Mouse (Mus musculus) CH12.LX (cell line): ENCODE data around the gene Eif4g2. TPM values are rescaled to one million over a fixed set of nuclear protein-coding genes. Genes with fewer than 3 reads are reported as not detected.

ENCODE experiments used
- DNase-seq: peaks from one replicate; pipeline ENCODE4 v3.0.0-alpha.2; 2013; ENCODE audit errors: extremely low read depth
- H3K27ac ChIP-seq: 2 replicates; pipeline ENCODE4 v1.5.1; 2012; ENCODE audit warnings: low read depth, mild to moderate bottlenecking, control low read depth, moderate library complexity; ENCODE audit not compliant: insufficient read depth
- H3K27me3 ChIP-seq: replicated peaks from 2 replicates; pipeline ENCODE3; 2012; ENCODE audit warnings: inconsistent platforms
- H3K36me3 ChIP-seq, 2 experiments: replicated peaks in 1 of 2; 2 replicates each; pipeline versions ENCODE3 to v1.6.1; 2012; ENCODE audit warnings: inconsistent platforms in 1 of 2, low read length in 1 of 2, mild to moderate bottlenecking in 1 of 2, mixed read lengths in 1 of 2, moderate library complexity in 1 of 2; ENCODE audit not compliant: control insufficient read depth in 1 of 2, insufficient read depth in 1 of 2
- H3K4me1 ChIP-seq, 2 experiments: 2 replicates each; pipeline ENCODE4 v1.6.1; 2012; ENCODE audit warnings: inconsistent platforms in 1 of 2, moderate library complexity in 1 of 2; ENCODE audit not compliant: insufficient read depth in 2 of 2, control insufficient read depth in 1 of 2
- H3K4me2 ChIP-seq: 2 replicates; pipeline ENCODE4 v1.6.1; 2012; ENCODE audit warnings: low read depth, mild to moderate bottlenecking, control low read depth; ENCODE audit not compliant: poor library complexity, insufficient read depth, severe bottlenecking
- H3K4me3 ChIP-seq, 3 experiments: fragments of 150-350 bp in 1 of 3; sonication (generic) in 1 of 3; replicated peaks in 1 of 3; 2 replicates each; pipeline versions ENCODE3 to v1.5.1; 2011 to 2012; ENCODE audit warnings: low read depth in 2 of 3, low read length in 2 of 3, mild to moderate bottlenecking in 2 of 3, moderate library complexity in 2 of 3, control low read depth in 1 of 3, improper control_type of control experiment in 1 of 3, inconsistent platforms in 1 of 3, mixed read lengths in 1 of 3; ENCODE audit not compliant: poor library complexity in 1 of 3
- H3K79me2 ChIP-seq: replicated peaks from 2 replicates; pipeline ENCODE4 v1.6.1; 2012; ENCODE audit warnings: mild to moderate bottlenecking, moderate library complexity; ENCODE audit not compliant: control insufficient read depth, poor library complexity, insufficient read depth, severe bottlenecking; ENCODE audit errors: extremely low read depth
- H3K9ac ChIP-seq: 2 replicates; pipeline ENCODE4 v1.6.1; 2012; ENCODE audit warnings: low read depth, mild to moderate bottlenecking, control low read depth, moderate library complexity; ENCODE audit not compliant: insufficient read depth
- H3K9me3 ChIP-seq: replicated peaks from 2 replicates; pipeline ENCODE3; 2012; ENCODE audit warnings: low read length, inconsistent platforms, mixed read lengths
- E2F4 ChIP-seq: IDR thresholded peaks from 2 replicates; pipeline ENCODE4 v1.6.1; 2011; ENCODE audit warnings: low read depth, low read length, improper control_type of control experiment; ENCODE audit not compliant: insufficient replicate concordance
- ELF1 ChIP-seq: IDR thresholded peaks from 2 replicates; pipeline ENCODE4 v1.6.1; 2014; ENCODE audit warnings: low read depth, mild to moderate bottlenecking, inconsistent platforms, low read length, improper control_type of control experiment
- ETS1 ChIP-seq: conservative IDR thresholded peaks from 2 replicates; pipeline ENCODE4 v1.6.1; 2012; ENCODE audit warnings: low read depth, mild to moderate bottlenecking, inconsistent platforms, low read length, improper control_type of control experiment, moderate library complexity
- IRF4 ChIP-seq: IDR thresholded peaks from 2 replicates; pipeline ENCODE4 v1.6.1; 2014; ENCODE audit warnings: low read depth, mild to moderate bottlenecking, inconsistent platforms, low read length, improper control_type of control experiment
- JUN ChIP-seq: IDR thresholded peaks from 2 replicates; pipeline ENCODE4 v1.6.1; 2011; ENCODE audit warnings: low read depth, mild to moderate bottlenecking, low read length, improper control_type of control experiment, moderate library complexity; ENCODE audit not compliant: insufficient read depth
- MAFK ChIP-seq: IDR thresholded peaks from 2 replicates; pipeline ENCODE4 v1.6.1; 2011; ENCODE audit warnings: low read length, improper control_type of control experiment; ENCODE audit not compliant: insufficient replicate concordance
- MEF2A ChIP-seq: IDR thresholded peaks from 2 replicates; pipeline ENCODE4 v1.6.1; 2014; ENCODE audit warnings: low read depth, mild to moderate bottlenecking, inconsistent platforms, low read length, improper control_type of control experiment, borderline replicate concordance
- MXI1 ChIP-seq: IDR thresholded peaks from 2 replicates; pipeline ENCODE4 v1.6.1; 2011; ENCODE audit warnings: mild to moderate bottlenecking, low read depth, low read length, improper control_type of control experiment
- MYC ChIP-seq: IDR thresholded peaks from 2 replicates; pipeline ENCODE4 v1.6.1; 2011; ENCODE audit warnings: low read depth, mild to moderate bottlenecking, improper control_type of control experiment, low read length
- NELFE ChIP-seq: IDR thresholded peaks from 2 replicates; pipeline ENCODE4 v1.6.1; 2011; ENCODE audit warnings: low read depth, low read length, improper control_type of control experiment
- NRF1 ChIP-seq: IDR thresholded peaks from 2 replicates; pipeline ENCODE4 v1.6.1; 2014; ENCODE audit warnings: low read depth, mild to moderate bottlenecking, inconsistent platforms, low read length, improper control_type of control experiment, moderate library complexity
- POLR2A ChIP-seq: IDR thresholded peaks from 2 replicates; pipeline ENCODE4 v1.6.1; 2011; ENCODE audit warnings: low read depth, mild to moderate bottlenecking, improper control_type of control experiment, low read length
- POLR2AphosphoS2 ChIP-seq: IDR thresholded peaks from 2 replicates; pipeline ENCODE4 v1.6.1; 2011; ENCODE audit warnings: low read depth, low read length, improper control_type of control experiment
- RAD21 ChIP-seq: IDR thresholded peaks from 2 replicates; pipeline ENCODE4 v1.6.1; 2011; ENCODE audit warnings: low read depth, mild to moderate bottlenecking, low read length, improper control_type of control experiment, moderate library complexity
- SIN3A ChIP-seq: IDR thresholded peaks from 2 replicates; pipeline ENCODE4 v1.6.1; 2012; ENCODE audit warnings: low read length, improper control_type of control experiment, inconsistent platforms
- TBP ChIP-seq: conservative IDR thresholded peaks from 2 replicates; pipeline ENCODE4 v1.6.1; 2011; ENCODE audit warnings: low read depth, low read length, improper control_type of control experiment
- TCF12 ChIP-seq: IDR thresholded peaks from 2 replicates; pipeline ENCODE4 v1.6.1; 2014; ENCODE audit warnings: low read depth, mild to moderate bottlenecking, inconsistent platforms, low read length, improper control_type of control experiment
- UBTF ChIP-seq: IDR thresholded peaks from 2 replicates; pipeline ENCODE4 v1.6.1; 2012; ENCODE audit warnings: low read depth, mild to moderate bottlenecking, inconsistent platforms, low read length, improper control_type of control experiment, moderate library complexity
- USF2 ChIP-seq: conservative IDR thresholded peaks from 2 replicates; pipeline ENCODE4 v1.6.1; 2011; ENCODE audit warnings: low read depth, low read length, improper control_type of control experiment
- ZNF384 ChIP-seq: IDR thresholded peaks from 2 replicates; pipeline ENCODE4 v1.6.1; 2012; ENCODE audit warnings: low read depth, low read length, improper control_type of control experiment, inconsistent platforms
- dilution Hi-C: fragments of 300-500 bp; cut with MboI; formaldehyde crosslinking; loops from 2 replicates; pipeline ENCODE4 v1.14.3; 2020; ENCODE audit warnings: low sequenced_read_pairs; ENCODE audit not compliant: extremely low pct_unique_long_range_greater_than_20kb, extremely low pct_ligation_motif_present
- in situ Hi-C: fragments of 300-500 bp; cut with MboI; formaldehyde crosslinking; loops from 3 replicates; pipeline ENCODE4 v1.14.3; 2019; ENCODE audit warnings: low sequenced_read_pairs, low pct_ligation_motif_present, low pct_unique_long_range_greater_than_20kb, mixed read lengths
- polyA plus RNA-seq: library from polyadenylated mRNA; unstranded; fragments of >175 nt; gene quantifications from 2 replicates; pipeline ENCODE4 v1.2.1, GENCODE M21; 2012; ENCODE audit warnings: low read depth; ENCODE audit not compliant: insufficient read length
- total RNA-seq, 2 experiments: library from RNA; depleted of rRNA; stranded (reverse); fragments of 300-350 nt in 1 of 2; fragments of >200 nt in 1 of 2; gene quantifications; 2 replicates each; pipeline ENCODE4 v1.2.3; 2012 to 2014

Gene Eif4g2
- total and polyA plus RNA-seq, 3 experiments: 217 to 821 (median 744) TPM

DNA sequence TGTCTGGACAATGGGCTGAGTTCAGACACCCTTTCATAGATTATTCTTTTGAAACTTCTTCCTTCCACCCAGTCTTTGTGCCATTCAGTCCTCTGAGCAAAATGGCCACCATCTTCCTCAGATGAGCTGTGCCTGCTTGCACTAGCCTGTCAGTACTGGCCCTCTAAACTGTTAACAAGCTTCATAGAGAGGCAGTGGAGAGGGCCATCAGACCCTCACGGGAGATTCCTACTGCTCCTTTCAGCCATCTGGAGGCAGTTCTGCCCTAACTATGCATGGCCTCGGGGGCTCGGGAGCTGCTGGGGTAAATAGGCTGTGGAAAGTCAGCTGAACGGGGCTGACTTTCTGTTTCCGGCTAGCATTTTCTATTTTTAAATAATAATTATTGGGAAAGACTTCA is 23.3 kb downstream of the Eif4g2 start:
- in situ Hi-C loops (no loop called here), dilution Hi-C loops (no loop called here)
- no peaks in the 10 kb centered on the region for H3K4me1 ChIP-seq

DNA sequence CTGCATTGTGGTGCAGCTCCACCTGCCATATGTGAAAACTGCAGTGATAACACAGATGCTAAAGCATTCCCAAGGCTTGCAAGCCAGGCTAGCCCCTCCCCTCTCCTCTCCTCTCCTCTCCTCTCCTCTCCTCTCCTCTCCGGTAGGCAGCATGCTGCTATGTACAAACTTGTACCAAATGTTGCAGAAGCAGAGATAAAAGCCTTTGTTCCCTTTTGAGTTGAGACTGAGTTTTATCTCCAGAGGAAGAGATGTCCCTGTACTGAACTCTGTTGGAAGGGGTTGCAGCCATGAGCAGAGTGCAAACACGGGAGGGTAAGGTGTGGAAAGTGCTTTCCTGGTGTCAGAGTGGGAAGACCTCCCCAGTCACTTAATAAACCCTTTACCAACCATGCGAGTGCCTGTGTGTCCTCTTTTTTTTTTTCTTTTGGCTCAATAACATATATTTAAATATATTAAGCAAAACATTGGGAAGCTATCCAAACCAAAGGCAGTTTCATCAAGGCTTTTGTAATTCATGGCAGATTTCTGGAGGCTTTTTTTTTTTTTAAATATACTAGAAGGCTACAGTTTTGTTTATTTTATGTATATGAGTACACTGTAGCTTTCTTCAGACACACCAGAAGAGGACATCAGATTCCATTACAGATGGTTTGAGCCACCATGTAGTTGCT is 26.7 kb downstream of the Eif4g2 start:
- H3K9me3 ChIP-seq: no peaks in the 10 kb centered on the region
- no peak overlapping the region for H3K9ac ChIP-seq
- H3K4me2 ChIP-seq: no peak overlapping the region
- in situ Hi-C loops: no loop called here
- DNase-seq: no peak
- H3K27ac ChIP-seq: no peak overlapping the region
- dilution Hi-C loops: no loop called here
- no peak overlapping the region for H3K4me3 ChIP-seq
- peaks cover 38 to 61% of the 10 kb centered on the region in 2 experiments for H3K36me3 ChIP-seq
- H3K27me3 ChIP-seq: no peaks in the 10 kb centered on the region
- TF ChIP-seq MYC (no peak), E2F4 (no peak)
- no peaks in the 10 kb centered on the region for H3K4me1 ChIP-seq
- no peaks in the 10 kb centered on the region for H3K79me2 ChIP-seq

More for the DNA sequence above, 23.3 kb downstream of the Eif4g2 start:
- TF ChIP-seq IRF4 (no peak), JUN (no peak), RAD21 (no peak), MEF2A (no peak), MXI1 (no peak), ETS1 (no peak), TBP (no peak), USF2 (no peak), NRF1 (no peak), UBTF (no peak), ZNF384 (no peak), MYC (no peak), POLR2A (no peak), SIN3A (no peak), MAFK (no peak), POLR2AphosphoS2 (no peak), E2F4 (no peak), ELF1 (no peak), NELFE (no peak), TCF12 (no peak)
- peaks cover 9 to 32% of the 10 kb centered on the region in 2 experiments for H3K36me3 ChIP-seq
- no peak overlapping the region for H3K4me2 ChIP-seq
- no peak for DNase-seq
- no peaks in the 10 kb centered on the region for H3K27me3 ChIP-seq
- no peaks in the 10 kb centered on the region for H3K9me3 ChIP-seq
- H3K9ac ChIP-seq: no peak overlapping the region
- H3K27ac ChIP-seq: no peak overlapping the region
- H3K79me2 ChIP-seq: no peaks in the 10 kb centered on the region
- H3K4me3 ChIP-seq: no peak overlapping the region
